Mouse (Mus musculus): ENCODE data around the gene Klhl23.

DNA sequence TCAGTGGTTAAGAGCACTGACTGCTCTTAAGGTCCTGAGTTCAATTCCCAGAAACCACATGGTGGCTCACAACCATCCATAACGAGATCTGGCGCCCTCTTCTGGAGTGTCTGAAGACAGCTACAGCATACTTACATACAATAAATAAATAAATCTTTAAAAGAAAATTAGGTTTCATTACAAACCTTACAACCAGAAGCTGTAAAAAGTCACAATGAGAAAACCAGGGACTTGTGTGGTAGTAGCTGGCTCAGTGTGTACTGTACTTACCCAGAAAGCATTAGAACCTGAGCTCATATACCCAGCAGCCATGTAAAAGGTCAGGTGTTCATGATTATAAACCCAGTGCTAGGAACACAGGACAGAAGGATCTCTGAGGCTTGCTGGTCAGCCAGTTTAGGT is 62.2 kb downstream of the Klhl23 start:
- TF ChIP-seq TAL1 (IDR thresholded peaks at IDR 0.05; ENCODE audit: low read length) = no peak
- TF ChIP-seq GATA1 (IDR thresholded peaks at IDR 0.05; ENCODE audit: low read length) = no peak

All from erythroblast, embryonic 14.5 days (primary cell).